Mouse (Mus musculus) limb, embryonic 14.5 days (tissue): ENCODE data around the gene Alg5. TPM values are rescaled to one million over a fixed set of nuclear protein-coding genes. Genes with fewer than 3 reads are reported as not detected.

Source experiments
- ATAC-seq: fragments of 200-750 bp; cut with Nextera tagmentation; 2 replicates; pipeline ENCODE4 v1.8.0; 2017; ENCODE audit warnings: low read depth, moderate number of reproducible peaks, moderate TSS enrichment; ENCODE audit not compliant: low FRiP score
- DNase-seq: peaks from one replicate; pipeline ENCODE4 v3.0.0-alpha.2; 2015; ENCODE audit warnings: low spot score
- H3K27ac ChIP-seq: fragments of 300-500 bp; sonication (generic); replicated peaks from 2 replicates; pipeline ENCODE4 v1.5.1; 2014; ENCODE audit warnings: low read depth, mild to moderate bottlenecking, low read length, moderate library complexity, mixed read lengths
- H3K27me3 ChIP-seq: fragments of 300-500 bp; sonication (generic); 2 replicates; pipeline ENCODE4 v1.6.1; 2014; ENCODE audit warnings: low read length, mixed read lengths; ENCODE audit not compliant: control insufficient read depth, insufficient read depth
- H3K36me3 ChIP-seq: fragments of 300-500 bp; sonication (generic); 2 replicates; pipeline ENCODE4 v1.6.1; 2014; ENCODE audit warnings: mild to moderate bottlenecking, low read length, moderate library complexity, mixed read lengths; ENCODE audit not compliant: control insufficient read depth, insufficient read depth
- H3K4me1 ChIP-seq: fragments of 300-500 bp; sonication (generic); 2 replicates; pipeline ENCODE4 v1.6.1; 2014; ENCODE audit warnings: antibody characterized with exemption, low read length, mixed read lengths; ENCODE audit not compliant: control insufficient read depth, insufficient read depth
- H3K4me2 ChIP-seq: fragments of 300-500 bp; sonication (generic); replicated peaks from 2 replicates; pipeline ENCODE4 v1.6.1; 2014; ENCODE audit warnings: low read depth, mild to moderate bottlenecking, low read length, moderate library complexity; ENCODE audit not compliant: severe bottlenecking
- H3K4me3 ChIP-seq: fragments of 300-500 bp; sonication (generic); replicated peaks from 2 replicates; pipeline ENCODE4 v1.5.1; 2014; ENCODE audit warnings: low read length
- H3K9ac ChIP-seq: fragments of 300-500 bp; sonication (generic); 2 replicates; pipeline ENCODE4 v1.6.1; 2014; ENCODE audit warnings: mild to moderate bottlenecking, low read depth, low read length, moderate library complexity; ENCODE audit not compliant: severe bottlenecking
- H3K9me3 ChIP-seq: fragments of 300-500 bp; sonication (generic); 2 replicates; pipeline ENCODE4 v1.6.1; 2016; ENCODE audit warnings: low read length; ENCODE audit not compliant: control insufficient read depth
- POLR2A ChIP-seq: fragments of 200-500 bp; IDR thresholded peaks from 2 replicates; pipeline ENCODE4 v1.8.0; 2012; ENCODE audit warnings: inconsistent platforms, mild to moderate bottlenecking, moderate library complexity, borderline replicate concordance; ENCODE audit not compliant: insufficient read depth, insufficient read length; ENCODE audit errors: extremely low read depth
- WGBS: fragments of 180-500 bp; shearing (Covaris S2); extraction: QIAGEN DNeasy Blood & Tissue Kit; methylation state at CpG from one replicate; pipeline ENCODE4 v1.1.7; 2014; 5-methylcytosine and 5-hydroxymethylcytosine counted together
- polyA plus RNA-seq, 2 experiments: library from polyadenylated mRNA; depleted of rRNA in 1 of 2; stranded (reverse) in 1 of 2; unstranded in 1 of 2; fragments of >200 nt; fragmentation: Nextera tagmentation in 1 of 2; extraction: Ambion mirVana in 1 of 2; gene quantifications; 2 replicates each; pipeline versions ENCODE4 v1.2.1 to v1.2.3; 2012 to 2014

The Alg5 gene
- polyA plus RNA-seq, 2 experiments, result 43.0 to 67.5 TPM

DNA sequence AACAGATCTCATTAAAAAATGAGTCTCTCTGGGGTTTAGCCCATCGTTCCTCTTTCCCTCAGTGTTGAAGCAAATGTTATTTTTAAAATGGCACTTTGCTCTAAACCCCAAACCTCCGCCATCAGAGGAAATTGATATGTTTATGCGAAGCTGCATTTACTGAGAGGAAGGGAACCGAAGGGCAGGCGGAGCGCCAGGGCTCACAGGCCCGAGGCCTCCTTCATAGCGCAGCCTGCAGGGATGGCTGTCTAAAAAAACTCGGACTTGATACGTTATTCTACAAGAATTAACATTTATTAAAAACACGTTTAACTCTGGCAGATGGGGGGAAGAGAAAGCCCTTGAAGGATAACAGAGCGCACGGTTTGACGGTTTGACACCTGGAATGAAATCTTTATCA lies 30.7 kb downstream of the Alg5 start:
- TF ChIP-seq POLR2A, result no peak
- Histone ChIP-seq H3K36me3 (no peaks in the 10 kb centered on the region), H3K9me3 (no peaks in the 10 kb centered on the region), H3K4me3 (no peak overlapping the region), H3K27ac (no peak overlapping the region), H3K27me3 (no peaks in the 10 kb centered on the region), H3K4me1 (no peaks in the 10 kb centered on the region), H3K9ac (no peak overlapping the region), H3K4me2 (no peak overlapping the region)
- 78% methylated on average over 14 of the region's 14 CpGs for WGBS
- ATAC-seq (no peak), DNase-seq (no peak)

DNA sequence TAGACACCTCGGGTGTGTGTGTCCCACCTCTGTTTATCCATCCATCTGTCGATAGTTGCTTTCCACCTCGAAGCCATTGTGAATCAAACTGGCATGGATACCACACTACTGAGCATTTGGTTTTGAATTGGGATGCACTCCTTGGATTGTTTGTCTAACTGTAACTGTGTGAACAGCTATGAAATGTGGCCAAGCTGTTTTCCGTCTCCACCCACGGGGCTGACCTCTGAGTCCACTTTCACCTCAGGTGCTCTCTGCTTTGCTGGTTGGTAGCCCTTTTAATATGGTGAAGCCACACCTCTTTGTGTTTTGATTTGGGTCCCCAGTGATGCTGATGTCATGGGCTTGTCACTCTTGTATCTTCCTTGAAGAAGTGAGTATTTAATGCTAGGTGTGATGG lies 31.5 kb downstream of the Alg5 start:
- ATAC-seq (no peak), DNase-seq (no peak)
- Histone ChIP-seq H3K4me1 (no peaks in the 10 kb centered on the region), H3K4me3 (no peak overlapping the region), H3K27ac (no peak overlapping the region), H3K9ac (no peak overlapping the region), H3K4me2 (no peak overlapping the region), H3K9me3 (no peaks in the 10 kb centered on the region), H3K36me3 (no peaks in the 10 kb centered on the region), H3K27me3 (no peaks in the 10 kb centered on the region)
- TF ChIP-seq POLR2A, result no peak
- 86% methylated on average over 5 of the region's 5 CpGs for WGBS

DNA sequence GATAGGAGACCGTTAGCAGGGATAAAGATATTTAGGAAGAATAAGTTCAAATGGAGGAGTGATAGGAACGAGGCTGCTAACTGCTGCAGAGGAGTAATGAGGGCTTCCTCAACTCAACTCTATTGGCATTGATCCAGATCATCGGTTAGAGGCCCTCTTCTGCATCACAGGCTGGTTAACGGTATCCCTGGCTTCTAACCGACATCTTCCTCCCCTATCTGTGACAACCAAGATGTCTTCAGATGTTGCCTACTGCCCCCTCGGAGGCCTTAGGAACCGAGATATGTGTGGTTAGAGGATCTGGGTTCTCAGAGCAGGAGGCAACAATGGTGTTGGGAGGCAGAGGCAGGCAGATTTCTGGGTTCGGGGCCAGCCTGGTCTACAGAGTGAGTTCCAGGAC lies 33.3 kb downstream of the Alg5 start:
- Histone ChIP-seq H3K4me3 (no peak overlapping the region), H3K27ac (no peak overlapping the region), H3K4me2 (no peak overlapping the region), H3K36me3 (no peaks in the 10 kb centered on the region), H3K9me3 (0 out of 2 replicates have a peak, but pooled peaks cover 2% of the 10 kb centered on the region), H3K27me3 (no peaks in the 10 kb centered on the region), H3K9ac (no peak overlapping the region), H3K4me1 (no peaks in the 10 kb centered on the region)
- no peak for TF ChIP-seq POLR2A
- 92% methylated on average over 8 of the region's 8 CpGs for WGBS
- ATAC-seq (no peak), DNase-seq (no peak)

DNA sequence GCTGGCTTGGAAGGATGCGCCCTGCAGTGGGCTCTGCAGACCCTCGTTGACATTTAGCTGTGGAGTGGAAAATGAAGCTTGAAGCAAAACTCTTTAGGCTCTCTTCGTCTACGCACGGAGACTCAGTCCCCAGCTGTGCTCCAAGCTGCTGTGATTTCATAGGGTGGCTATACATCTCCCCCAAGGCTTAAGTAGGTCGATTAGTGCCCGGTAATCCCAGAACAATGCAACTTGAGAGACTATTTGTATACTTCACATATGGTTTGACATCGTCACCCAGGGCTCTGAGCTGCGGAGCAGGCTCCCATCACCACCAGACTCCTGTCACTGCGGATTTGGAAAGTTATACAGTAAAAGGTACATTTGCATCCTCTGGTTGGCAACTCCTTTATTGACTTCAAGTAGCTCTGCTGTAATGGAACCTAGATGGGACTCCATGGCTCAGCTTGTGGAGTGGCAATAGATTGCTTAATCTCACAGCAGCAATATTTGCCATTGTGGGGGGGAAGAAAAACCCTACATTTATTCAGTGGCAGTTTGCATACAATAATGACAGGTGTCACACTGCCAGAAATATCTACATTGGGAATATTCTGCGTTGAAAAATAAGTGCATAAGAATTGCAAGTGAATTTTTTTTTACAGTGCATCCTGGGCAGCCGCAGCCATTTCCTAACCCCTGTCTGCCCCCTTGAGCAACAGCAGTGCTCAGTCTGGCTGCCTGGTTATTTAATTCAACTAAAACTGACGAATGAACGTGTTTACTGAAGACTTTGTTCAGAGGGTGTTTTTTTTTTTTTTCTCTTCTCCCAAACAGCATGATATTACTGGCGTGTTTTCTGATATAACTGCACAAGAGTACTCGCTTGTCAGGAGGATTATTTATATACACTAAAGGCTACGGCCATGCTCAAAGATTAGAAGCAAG lies 34.3 kb downstream of the Alg5 start:
- Histone ChIP-seq H3K27ac (no peak overlapping the region), H3K36me3 (no peaks in the 10 kb centered on the region), H3K9ac (no peak overlapping the region), H3K4me1 (no peaks in the 10 kb centered on the region), H3K4me2 (no peak overlapping the region), H3K4me3 (no peak overlapping the region), H3K27me3 (no peaks in the 10 kb centered on the region), H3K9me3 (0 out of 2 replicates have a peak, but pooled peaks cover 4% of the 10 kb centered on the region)
- 79% methylated on average over 17 of the region's 17 CpGs for WGBS
- ATAC-seq, result no peak
- DNase-seq, result no peak
- TF ChIP-seq POLR2A, result no peak

DNA sequence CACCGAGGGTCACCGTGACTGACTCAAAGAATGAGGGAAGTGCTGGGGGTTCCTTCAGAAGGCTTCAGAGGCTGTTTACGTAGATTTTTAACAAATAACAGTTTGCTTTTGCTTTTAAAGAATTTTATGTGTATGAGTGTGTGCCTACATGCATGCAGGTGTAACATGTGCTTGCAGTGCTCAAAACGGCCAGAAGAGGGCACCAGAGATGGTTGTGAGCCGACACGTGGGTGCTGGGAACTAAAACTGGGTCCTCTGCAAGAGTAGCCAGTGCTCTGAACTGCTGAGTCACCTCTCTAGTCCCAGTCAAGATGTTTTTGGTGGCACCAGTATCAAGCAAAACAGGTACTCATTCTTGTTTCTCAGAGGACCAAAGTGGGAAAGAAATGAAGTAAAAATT lies 38.3 kb downstream of the Alg5 start:
- Histone ChIP-seq H3K4me3 (no peak overlapping the region), H3K27me3 (no peaks in the 10 kb centered on the region), H3K9me3 (0 out of 2 replicates have a peak, but pooled peaks cover 4% of the 10 kb centered on the region), H3K27ac (no peak overlapping the region), H3K36me3 (no peaks in the 10 kb centered on the region), H3K4me1 (no peaks in the 10 kb centered on the region), H3K4me2 (no peak overlapping the region), H3K9ac (no peak overlapping the region)
- 86% methylated on average over 6 of the region's 6 CpGs for WGBS
- ATAC-seq (no peak), DNase-seq (no peak)
- TF ChIP-seq POLR2A, result no peak
